Mouse (Mus musculus): Measurements from ENCODE around the gene Fermt2. TPM values are rescaled to one million over a fixed set of nuclear protein-coding genes. Genes with fewer than 3 reads are reported as not detected.
"Not testable (repeated sequence)": the region's sequence is repeated elsewhere in the genome, so short reads cannot be mapped to it uniquely, and the experiment has no call there.

Gene Fermt2
- total RNA-seq, 2 experiments from 2014 or later: not detected

DNA sequence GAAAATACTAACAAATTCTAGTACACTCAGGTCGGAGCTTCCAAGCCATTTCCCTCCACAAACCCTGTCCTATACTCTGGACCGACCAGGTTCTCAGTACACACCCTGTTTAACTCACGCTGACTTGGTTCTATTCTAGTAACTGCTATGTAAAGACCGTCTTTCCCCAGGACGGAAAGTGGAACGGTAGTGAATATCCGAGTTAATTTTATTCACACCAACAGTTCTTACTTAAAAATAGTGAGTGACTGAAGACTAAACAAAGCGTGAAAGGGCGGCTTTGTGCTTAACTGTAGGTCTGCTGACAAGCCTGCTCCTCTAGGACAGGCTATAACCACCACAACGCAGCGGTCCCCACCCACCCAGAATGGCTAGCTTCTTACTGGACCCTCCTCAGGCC lies 14.1 kb downstream of the Fermt2 start:
- no peak for ATAC-seq (replicated peaks; ENCODE audit: low FRiP score, low TSS enrichment, poor library complexity, severe bottlenecking)

DNA sequence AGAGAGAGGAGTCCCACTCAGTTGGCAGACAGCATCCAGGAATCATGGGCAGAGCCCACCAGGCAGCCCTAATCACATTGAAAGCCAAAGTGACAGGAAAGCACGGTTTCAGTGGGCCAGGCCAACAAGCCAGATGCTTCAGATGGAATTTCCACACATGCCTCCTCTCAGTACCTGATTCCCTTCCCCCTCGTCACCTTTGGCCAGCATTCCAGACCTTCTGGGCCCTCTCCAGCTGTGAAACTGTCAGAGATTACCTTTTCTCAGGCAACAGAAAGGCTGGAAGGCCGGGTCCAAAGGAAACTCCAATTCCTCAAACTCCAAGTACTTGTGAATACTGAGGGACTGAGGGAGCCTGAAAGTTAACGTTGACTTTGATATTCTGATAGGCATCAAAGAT lies 19.1 kb downstream of the Fermt2 start:
- ATAC-seq (replicated peaks; ENCODE audit: low FRiP score, low TSS enrichment, poor library complexity, severe bottlenecking): no peak

GRCm38 (mm10) chr14:45507923-45508322 lies 22.0 kb downstream of the Fermt2 start:
- ATAC-seq (replicated peaks; ENCODE audit: low FRiP score, low TSS enrichment, poor library complexity, severe bottlenecking): no peak

- no peak for ATAC-seq (replicated peaks; ENCODE audit: low FRiP score, low TSS enrichment, poor library complexity, severe bottlenecking)
Measured at GRCm38 (mm10) chr14:45507447-45507846, 22.5 kb downstream of the Fermt2 start.

GRCm38 (mm10) chr14:45507032-45507431 lies 22.9 kb downstream of the Fermt2 start:
- no peak for ATAC-seq (replicated peaks; ENCODE audit: low FRiP score, low TSS enrichment, poor library complexity, severe bottlenecking)

DNA sequence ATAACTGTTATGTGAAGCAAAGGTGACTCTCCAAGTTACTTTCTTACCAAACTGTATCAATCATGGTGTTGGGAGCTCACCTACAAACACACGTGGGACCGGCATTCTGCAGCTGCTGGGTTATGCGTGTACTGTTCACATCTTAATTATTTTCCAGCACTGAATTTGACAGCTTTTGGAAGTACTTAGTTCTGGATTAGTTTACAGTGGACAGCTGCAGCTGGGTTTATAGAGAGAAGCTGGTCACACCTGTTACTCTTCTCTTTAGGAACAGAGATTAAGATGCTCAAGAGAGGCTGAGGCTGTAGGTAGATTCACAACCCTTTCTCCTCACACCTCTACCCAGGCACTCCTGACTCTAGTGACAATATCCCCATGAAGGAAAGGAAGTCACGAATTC lies 23.8 kb downstream of the Fermt2 start:
- ATAC-seq (replicated peaks; ENCODE audit: low FRiP score, low TSS enrichment, poor library complexity, severe bottlenecking): no peak

GRCm38 (mm10) chr14:45504422-45505113 lies 25.4 kb downstream of the Fermt2 start:
- no peak for ATAC-seq (replicated peaks; ENCODE audit: low FRiP score, low TSS enrichment, poor library complexity, severe bottlenecking)

DNA sequence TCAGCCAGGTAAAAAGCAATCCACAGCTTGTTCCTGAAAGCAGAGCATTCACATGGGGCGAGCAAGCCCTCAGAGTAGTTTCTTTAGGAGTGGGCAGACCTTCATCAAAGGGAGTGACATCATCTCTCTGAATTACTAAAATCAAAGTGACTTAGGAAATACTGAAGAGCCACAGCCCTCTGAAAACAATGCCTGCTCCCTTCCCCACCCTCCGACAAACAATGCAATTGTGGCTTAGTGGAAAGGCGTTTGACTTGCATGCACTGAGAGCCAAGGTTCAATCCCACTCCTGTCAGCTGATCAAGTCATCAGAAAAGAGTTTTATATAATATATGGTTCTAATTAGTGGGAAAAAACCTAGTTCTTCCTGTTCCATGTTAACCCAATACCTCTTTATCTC lies 26.0 kb downstream of the Fermt2 start:
- ATAC-seq (replicated peaks; ENCODE audit: low FRiP score, low TSS enrichment, poor library complexity, severe bottlenecking): no peak

- ATAC-seq (replicated peaks; ENCODE audit: low FRiP score, low TSS enrichment, poor library complexity, severe bottlenecking): no peak
Measured at GRCm38 (mm10) chr14:45500052-45500451, 29.9 kb downstream of the Fermt2 start.

- ATAC-seq (replicated peaks; ENCODE audit: low FRiP score, low TSS enrichment, poor library complexity, severe bottlenecking): no peak
Measured at GRCm38 (mm10) chr14:45497116-45497515, 32.8 kb downstream of the Fermt2 start.

DNA sequence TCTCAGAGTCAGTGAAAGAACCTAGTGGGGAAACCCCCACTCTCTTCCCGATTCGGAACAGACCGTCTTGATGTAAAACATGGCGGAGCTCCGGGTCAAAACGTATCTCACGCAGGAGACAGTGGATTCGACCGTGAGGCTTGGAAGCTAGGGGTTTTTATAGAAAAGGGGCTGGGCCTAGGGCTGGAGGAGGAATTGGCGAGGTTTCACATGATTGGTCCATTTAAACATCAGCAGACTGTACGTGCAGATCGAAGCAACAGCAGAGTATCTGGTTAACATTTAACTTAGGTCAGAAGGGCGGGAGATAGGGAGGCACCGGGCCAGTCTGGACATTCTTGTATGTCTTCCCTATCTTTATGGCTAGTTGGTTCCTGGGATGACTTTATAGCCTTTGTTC lies 34.1 kb downstream of the Fermt2 start:
- not testable (repeated sequence) for ATAC-seq (replicated peaks; ENCODE audit: low FRiP score, low TSS enrichment, poor library complexity, severe bottlenecking)

GRCm38 (mm10) chr14:45493891-45494290 lies 36.0 kb downstream of the Fermt2 start:
- ATAC-seq (replicated peaks; ENCODE audit: low FRiP score, low TSS enrichment, poor library complexity, severe bottlenecking): no peak

DNA sequence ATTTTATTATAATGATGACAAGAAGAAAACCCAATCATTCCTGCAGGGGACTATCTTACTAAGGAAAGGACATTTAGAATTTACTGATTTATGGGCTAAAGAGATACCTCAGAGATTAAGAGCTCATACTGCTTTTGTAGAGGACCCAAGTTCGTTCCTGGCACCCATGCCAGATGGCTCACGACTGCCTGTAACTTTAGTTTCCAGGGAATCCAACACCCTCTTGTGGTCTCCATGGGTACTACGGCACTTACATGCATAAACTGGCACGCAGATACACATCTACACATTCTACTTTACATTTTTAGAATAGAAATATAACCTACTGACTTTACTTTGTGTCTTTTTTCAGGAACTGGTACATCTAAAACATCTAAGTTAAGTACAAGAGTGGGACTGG lies 37.2 kb downstream of the Fermt2 start:
- no peak for ATAC-seq (replicated peaks; ENCODE audit: low FRiP score, low TSS enrichment, poor library complexity, severe bottlenecking)

DNA sequence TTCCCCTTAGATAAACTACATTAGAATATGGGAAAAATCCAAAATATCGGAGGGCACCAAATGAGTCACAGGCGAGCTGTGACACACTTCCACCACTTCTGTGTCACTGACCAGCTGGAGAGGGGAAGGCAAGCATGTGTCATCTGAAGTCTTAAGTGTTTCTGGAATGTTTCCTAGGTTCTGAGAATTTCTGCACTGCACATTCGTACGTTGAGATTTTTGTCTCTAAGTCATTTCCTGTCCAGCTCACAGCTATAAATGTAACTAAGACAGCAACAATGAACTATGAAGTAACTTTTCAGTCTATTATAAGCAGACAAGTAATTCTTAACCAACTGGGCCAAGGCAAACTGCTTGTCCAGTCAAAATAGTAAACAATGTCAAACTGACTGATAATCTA lies 37.9 kb downstream of the Fermt2 start:
- ATAC-seq (replicated peaks; ENCODE audit: low FRiP score, low TSS enrichment, poor library complexity, severe bottlenecking): no peak

DNA sequence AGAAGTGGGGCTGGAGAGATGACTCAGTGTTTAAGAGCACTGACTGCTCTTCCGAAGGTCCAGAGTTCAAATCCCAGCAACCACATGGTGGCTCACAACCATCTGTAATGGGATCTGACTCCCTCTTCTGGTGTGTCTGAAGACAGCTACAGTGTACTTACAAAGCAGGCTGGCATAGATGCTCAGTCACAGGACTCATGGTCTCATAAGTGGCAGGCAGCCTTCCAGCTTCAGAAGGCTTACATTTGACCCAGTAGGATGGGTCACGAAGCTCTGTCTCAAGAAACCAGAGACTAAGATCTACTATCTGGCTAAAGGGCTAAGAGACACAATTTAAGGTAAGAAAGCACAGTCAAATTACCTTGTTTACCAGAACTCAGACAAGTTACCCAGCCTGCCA lies 42.7 kb downstream of the Fermt2 start:
- ATAC-seq (replicated peaks; ENCODE audit: low FRiP score, low TSS enrichment, poor library complexity, severe bottlenecking): not testable (repeated sequence)

DNA sequence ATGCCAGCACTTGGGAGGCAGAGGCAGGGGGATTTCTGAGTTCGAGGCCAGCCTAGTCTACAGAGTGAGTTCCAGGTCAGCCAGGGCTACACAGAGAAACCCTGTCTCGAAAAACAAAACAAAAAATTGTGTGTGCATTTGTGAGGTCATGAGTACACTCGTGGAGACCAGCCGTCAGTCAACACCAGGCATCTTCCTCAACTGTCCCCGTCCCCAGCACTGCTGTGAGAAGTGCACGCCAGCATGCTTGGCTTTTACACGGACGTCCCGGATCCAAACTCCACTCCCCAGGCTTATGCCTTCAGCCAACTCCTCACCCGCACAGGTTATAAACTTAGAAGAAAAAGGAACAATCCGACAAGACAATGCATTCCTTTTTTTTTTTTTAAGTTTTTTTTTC lies 46.6 kb downstream of the Fermt2 start:
- not testable (repeated sequence) for ATAC-seq (replicated peaks; ENCODE audit: low FRiP score, low TSS enrichment, poor library complexity, severe bottlenecking)

- no peak for ATAC-seq (replicated peaks; ENCODE audit: low FRiP score, low TSS enrichment, poor library complexity, severe bottlenecking)
Measured at GRCm38 (mm10) chr14:45478977-45479806, 50.7 kb downstream of the Fermt2 start.

GRCm38 (mm10) chr14:45478515-45478914 lies 51.4 kb downstream of the Fermt2 start:
- no peak for ATAC-seq (replicated peaks; ENCODE audit: low FRiP score, low TSS enrichment, poor library complexity, severe bottlenecking)

- no peak for ATAC-seq (replicated peaks; ENCODE audit: low FRiP score, low TSS enrichment, poor library complexity, severe bottlenecking)
Measured at GRCm38 (mm10) chr14:45477651-45478050, 52.3 kb downstream of the Fermt2 start.

DNA sequence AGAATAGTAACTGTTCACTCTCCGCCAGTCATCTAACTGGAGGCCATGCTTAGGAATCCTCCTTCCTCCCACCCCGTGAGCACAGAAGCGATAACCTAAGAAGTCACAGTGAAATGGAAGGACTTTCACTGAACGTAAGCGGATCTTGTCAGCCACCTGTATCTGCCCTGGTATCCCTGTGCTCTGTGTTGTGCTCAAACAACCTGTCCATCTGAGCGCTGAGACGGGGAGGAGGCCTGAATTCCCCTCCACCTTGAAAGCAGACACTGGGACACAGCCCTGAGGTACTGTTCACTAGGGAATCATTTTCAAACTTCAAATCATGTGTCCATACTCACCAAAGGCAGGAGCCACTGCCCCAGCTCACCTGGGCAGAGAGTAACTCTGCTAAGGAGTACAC lies 52.9 kb downstream of the Fermt2 start:
- no peak for ATAC-seq (replicated peaks; ENCODE audit: low FRiP score, low TSS enrichment, poor library complexity, severe bottlenecking)

DNA sequence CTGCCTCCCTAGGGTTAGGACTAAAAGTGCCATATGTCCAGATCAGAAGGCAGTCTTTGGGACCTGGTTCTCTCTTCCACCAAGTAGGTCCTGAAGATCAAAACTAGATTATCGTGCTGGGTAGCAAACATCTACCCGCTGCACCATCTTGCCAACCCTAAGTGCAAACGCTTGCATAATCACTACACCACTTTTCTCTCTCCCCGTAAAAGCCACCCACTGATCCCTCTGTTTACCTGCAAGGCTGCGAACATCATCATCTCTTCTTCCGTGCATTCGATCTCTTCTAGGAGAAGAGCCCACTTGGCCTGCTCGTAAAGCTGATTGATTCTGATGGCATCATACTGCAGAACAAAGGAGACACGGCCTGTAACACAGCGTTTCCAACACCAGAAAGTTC lies 57.4 kb downstream of the Fermt2 start:
- no peak for ATAC-seq (replicated peaks; ENCODE audit: low FRiP score, low TSS enrichment, poor library complexity, severe bottlenecking)

Data from megakaryocyte-erythroid progenitor cell, adult 5-6 weeks (primary cell).